Mouse (Mus musculus) megakaryocyte, embryonic 14.5 days (primary cell): ENCODE measurements at regions not wholly inside any gene's neighbourhood (a gene's known extent, or its start where the extent isn't known, plus 50 kb on each side); places are given as distances from the start of the nearest gene placed in this dataset.

ENCODE experiments used
- FLI1 ChIP-seq: IDR thresholded peaks from 2 replicates; pipeline ENCODE4 v1.6.1; 2012; ENCODE audit warnings: low read length, inconsistent platforms, mixed read lengths
- GATA1 ChIP-seq: IDR thresholded peaks from 3 replicates; pipeline ENCODE4 v1.6.1; 2012; ENCODE audit warnings: mixed read lengths, low read length, inconsistent platforms, borderline replicate concordance

DNA sequence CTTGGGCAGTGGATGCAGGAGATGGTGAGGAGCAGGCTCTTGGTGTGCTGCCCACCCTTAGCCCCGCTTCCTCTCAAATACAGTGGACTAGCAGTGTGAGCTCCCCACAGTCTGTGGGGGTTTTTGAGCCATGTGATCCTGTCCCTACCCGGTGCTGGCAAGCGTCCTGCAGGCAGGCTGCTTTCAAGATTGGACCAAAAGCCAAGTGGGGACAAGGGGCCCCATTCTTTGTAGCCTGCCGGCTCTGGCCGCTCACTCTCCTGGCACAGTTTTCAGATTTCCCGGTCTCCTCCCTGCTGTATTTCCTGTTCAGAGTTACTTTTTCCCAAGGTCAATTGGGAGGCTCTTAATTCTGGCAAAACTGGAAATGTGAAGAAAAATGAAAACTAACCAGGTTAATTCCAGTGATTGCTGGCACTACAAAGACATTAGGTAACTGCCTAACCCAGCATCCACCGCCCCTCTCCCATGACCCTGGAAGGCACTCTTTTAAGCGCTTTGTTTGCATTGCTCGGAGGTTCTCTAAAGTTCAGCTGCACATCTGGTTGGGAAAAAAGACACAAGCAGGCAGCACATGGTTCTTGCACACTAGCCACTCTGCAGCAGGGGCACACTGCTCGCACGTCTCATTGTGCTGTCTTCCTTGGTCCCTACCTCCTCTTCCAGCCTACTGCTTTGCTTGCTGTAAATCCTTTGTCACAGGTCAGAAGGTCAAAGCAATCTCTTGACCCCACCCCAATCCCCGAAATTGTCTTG lies 105.6 kb downstream of the Rassf10 start:
- TF ChIP-seq GATA1 (no peak), FLI1 (no peak)
